Mouse (Mus musculus): ENCODE measurements at regions not wholly inside any gene's neighbourhood (a gene's known extent, or its start where the extent isn't known, plus 50 kb on each side); places are given as distances from the start of the nearest gene placed in this dataset.

- TF ChIP-seq CTCF (IDR thresholded peaks at IDR 0.05; ENCODE audit: low read depth, low read length) = no peak
- no peak for TF ChIP-seq POLR2A (IDR thresholded peaks at IDR 0.05; ENCODE audit: borderline replicate concordance, low read depth, low read length)
Observed at GRCm38 (mm10) chr10:65154131-65154530, 1064.1 kb upstream of the Lrrtm3 start.

Data from bone marrow macrophage, adult 2 months (primary cell).